Mouse (Mus musculus): ENCODE measurements around the gene Gm11037. TPM values are rescaled to one million over a fixed set of nuclear protein-coding genes. Genes with fewer than 3 reads are reported as not detected.

Gene Gm11037
- polyA plus RNA-seq (2015; fragmentation: Nextera tagmentation; extraction: Ambion mirVana), result not detected in 2 replicates

GRCm38 (mm10) chr2:131132930-131133547, at the start of gene Gm11037:
Gene Gm11037, plus strand, starts transcription at chr2:131133497.

GRCm38 (mm10) chr2:131086667-131087390, 46.5 kb upstream of the Gm11037 start, which contains the start of gene Siglec1:
Gene Siglec1, minus strand, starts transcription at chr2:131086765.

GRCm38 (mm10) chr2:131127161-131127730, 6.1 kb upstream of the Gm11037 start, which contains the start of gene Hspa12b:
Gene Hspa12b, plus strand, starts transcription at chr2:131127280.

GRCm38 (mm10) chr2:131159938-131160581, 26.8 kb downstream of the Gm11037 start, which contains the start of gene 1700037H04Rik:
Gene 1700037H04Rik, minus strand, starts transcription at chr2:131160081.

GRCm38 (mm10) chr2:131179990-131180587, 46.8 kb downstream of the Gm11037 start, which contains the start of gene Cenpb:
Gene Cenpb, minus strand, starts transcription at chr2:131180067.

Other genes starting within 250 kb of the Gm11037 start
- 16.4 and 17.2 TPM in 2 replicates for gene 4930402H24Rik, start 227.1 kb upstream of the Gm11037 start, polyA plus RNA-seq (2015; fragmentation: Nextera tagmentation; extraction: Ambion mirVana)
- 4.8 and 5.7 TPM in 2 replicates for gene Atrn, start 227.0 kb upstream of the Gm11037 start, polyA plus RNA-seq (2015; fragmentation: Nextera tagmentation; extraction: Ambion mirVana)
- gene Gfra4, start 90.4 kb upstream of the Gm11037 start, polyA plus RNA-seq (2015; fragmentation: Nextera tagmentation; extraction: Ambion mirVana), result 9.1 and 10.3 TPM in 2 replicates
- 12.5 and 13.5 TPM in 2 replicates for gene Adam33, start 69.7 kb upstream of the Gm11037 start, polyA plus RNA-seq (2015; fragmentation: Nextera tagmentation; extraction: Ambion mirVana)
- gene Siglec1, start 46.7 kb upstream of the Gm11037 start, polyA plus RNA-seq (2015; fragmentation: Nextera tagmentation; extraction: Ambion mirVana), result 1.2 TPM in 2 replicates
- 5.6 and 6.3 TPM in 2 replicates for gene Hspa12b, start 6.2 kb upstream of the Gm11037 start, polyA plus RNA-seq (2015; fragmentation: Nextera tagmentation; extraction: Ambion mirVana)
- 49.6 and 59.0 TPM in 2 replicates for gene 1700037H04Rik, start 26.6 kb downstream of the Gm11037 start, polyA plus RNA-seq (2015; fragmentation: Nextera tagmentation; extraction: Ambion mirVana)
- gene Cenpb, start 46.6 kb downstream of the Gm11037 start, polyA plus RNA-seq (2015; fragmentation: Nextera tagmentation; extraction: Ambion mirVana), result 12.9 and 13.2 TPM in 2 replicates
- gene Cdc25b, start 53.5 kb downstream of the Gm11037 start, polyA plus RNA-seq (2015; fragmentation: Nextera tagmentation; extraction: Ambion mirVana), result 20.0 and 21.6 TPM in 2 replicates
- gene Spef1, start 53.8 kb downstream of the Gm11037 start, polyA plus RNA-seq (2015; fragmentation: Nextera tagmentation; extraction: Ambion mirVana), result 1.2 and 2.0 TPM in 2 replicates
- 24.1 and 26.4 TPM in 2 replicates for gene Ap5s1, start 73.6 kb downstream of the Gm11037 start, polyA plus RNA-seq (2015; fragmentation: Nextera tagmentation; extraction: Ambion mirVana)
- gene Mavs, start 100.6 kb downstream of the Gm11037 start, polyA plus RNA-seq (2015; fragmentation: Nextera tagmentation; extraction: Ambion mirVana), result 9.8 and 17.9 TPM in 2 replicates
- 36.9 and 46.2 TPM in 2 replicates for gene Pank2, start 129.0 kb downstream of the Gm11037 start, polyA plus RNA-seq (2015; fragmentation: Nextera tagmentation; extraction: Ambion mirVana)
- 1.6 and 2.3 TPM in 2 replicates for gene Rnf24, start 219.4 kb downstream of the Gm11037 start, polyA plus RNA-seq (2015; fragmentation: Nextera tagmentation; extraction: Ambion mirVana)